24 mouse cellular contexts compared by ENCODE assay signal in the genomic region with DNA sequence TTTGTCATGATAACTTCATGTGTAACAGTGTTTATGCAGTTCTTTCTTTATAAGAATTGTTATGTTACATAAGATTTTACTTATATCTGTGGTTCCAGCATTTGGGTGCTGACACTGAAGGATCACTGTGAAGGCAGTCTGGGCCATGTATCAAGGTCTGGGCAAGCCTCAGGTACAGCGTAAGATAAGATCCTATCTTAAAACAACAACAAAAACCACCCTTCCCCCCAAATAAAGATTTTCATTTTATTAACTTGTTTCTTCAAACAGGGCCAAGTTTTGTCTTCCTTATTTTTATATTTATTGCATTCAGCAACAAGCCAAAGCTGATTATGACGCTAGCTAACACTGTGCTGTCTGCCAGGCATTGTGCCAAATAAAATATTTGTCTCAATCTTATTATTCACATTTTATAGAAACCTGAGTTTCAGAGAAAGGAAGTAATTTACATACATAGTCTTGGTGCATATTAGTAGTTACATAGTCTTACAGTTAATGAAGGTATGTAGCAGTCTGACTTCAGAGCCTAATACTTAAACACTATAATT.
"Had no signal": no experiment of that assay in that cellular context is flagged by ENCODE, and none has a peak within 500 bp of the region (broad histone marks: within the 10 kb centered on the region; RNA-seq: fewer than 3 reads in every experiment).

No protein-coding gene starts in this region.

- H3K4me3 ChIP-seq: heart, adult 2 months; heart, embryonic 13.5 days; heart, embryonic 15.5 days; hindbrain, embryonic 13.5 days; hindbrain, embryonic 15.5 days; limb, embryonic 13.5 days; limb, embryonic 15.5 days; liver, embryonic 12.5 days had no signal

- H3K36me3 ChIP-seq: heart, embryonic 13.5 days; heart, embryonic 15.5 days; hindbrain, embryonic 13.5 days; hindbrain, embryonic 15.5 days; limb, embryonic 13.5 days; limb, embryonic 15.5 days; liver, embryonic 12.5 days had no signal

- DNase-seq: gastrocnemius, postnatal 14 days; gastrocnemius, postnatal 36 days; heart, adult 11 months; heart, adult 2 months; heart, postnatal 14 days; heart, postnatal 36 days; kidney, adult 11 months; kidney, adult 8-10 months; kidney, postnatal 10 days; kidney, postnatal 25 days; layer of hippocampus, adult 9-11 months; layer of hippocampus, postnatal 36 days; left cerebral cortex, postnatal 4 days had no signal

- H3K9ac ChIP-seq: heart, embryonic 13.5 days; heart, embryonic 15.5 days; hindbrain, embryonic 13.5 days; hindbrain, embryonic 15.5 days; limb, embryonic 13.5 days; limb, embryonic 15.5 days; liver, embryonic 12.5 days; liver, embryonic 14.5 days had no signal

- H3K9me3 ChIP-seq: heart, embryonic 13.5 days; heart, embryonic 15.5 days; hindbrain, embryonic 13.5 days; hindbrain, embryonic 15.5 days; limb, embryonic 13.5 days; limb, embryonic 15.5 days; liver, embryonic 12.5 days had no signal

- H3K27ac ChIP-seq: heart, adult 2 months; heart, embryonic 13.5 days; heart, embryonic 15.5 days; hindbrain, embryonic 13.5 days; hindbrain, embryonic 15.5 days; hindbrain, postnatal 0 days; limb, embryonic 13.5 days; limb, embryonic 15.5 days; liver, embryonic 12.5 days; liver, embryonic 14.5 days had no signal

- ATAC-seq: hindbrain, postnatal 0 days; intestine, embryonic 16.5 days; liver, embryonic 12.5 days had no signal

- H3K27me3 ChIP-seq: heart, embryonic 13.5 days; heart, embryonic 15.5 days; hindbrain, embryonic 13.5 days; hindbrain, embryonic 15.5 days; limb, embryonic 13.5 days; limb, embryonic 15.5 days; liver, embryonic 12.5 days had no signal

- H3K4me2 ChIP-seq: heart, embryonic 11.5 days; heart, embryonic 13.5 days; heart, embryonic 15.5 days; hindbrain, embryonic 13.5 days; hindbrain, embryonic 15.5 days; limb, embryonic 13.5 days; limb, embryonic 15.5 days; liver, embryonic 12.5 days had no signal
